8 mouse cellular contexts compared by ENCODE assay signal in genomic region chr12:111165146-111165812, GRCm38 (mm10). TPM values are rescaled to one million over a fixed set of nuclear protein-coding genes. Genes with fewer than 3 reads are reported as not detected.
DNase-seq lines count a peak whose midpoint lies in the region; ATAC-seq and TF ChIP-seq lines count a peak whose summit lies in the region.

No protein-coding gene starts in this region.

- TF ChIP-seq POLR2A in limb, embryonic 14.5 days (IDR thresholded peaks at IDR 0.05; ENCODE audit: borderline replicate concordance, extremely low read depth, insufficient read depth, insufficient read length), result no peak

- peak; percentile 3; the same call in 1 of the 2 replicates for ATAC-seq in hindbrain, embryonic 13.5 days (ENCODE audit: low FRiP score)
- ATAC-seq in limb, embryonic 14.5 days (ENCODE audit: low FRiP score, low read depth), result no peak
- ATAC-seq in midbrain, embryonic 13.5 days, result no peak; the same call in 1 of the 2 replicates
- ATAC-seq in stomach, embryonic 14.5 days (ENCODE audit: insufficient number of reproducible peaks, insufficient read depth, low FRiP score, low read depth), result peak; percentile 19; the same call in 1 of the 2 replicates

- H3K27me3 ChIP-seq in forebrain, embryonic 10.5 days (ENCODE audit: poor library complexity, severe bottlenecking), result no peaks in the 10 kb centered on the region
- no peaks in the 10 kb centered on the region for H3K27me3 ChIP-seq in hindbrain, embryonic 13.5 days
- H3K27me3 ChIP-seq in limb, embryonic 14.5 days (ENCODE audit: control insufficient read depth, insufficient read depth, low read length), result no peaks in the 10 kb centered on the region
- H3K27me3 ChIP-seq in midbrain, embryonic 13.5 days, result no peaks in the 10 kb centered on the region
- H3K27me3 ChIP-seq in stomach, embryonic 14.5 days (ENCODE audit: control insufficient read depth, insufficient read depth, low read length), result no peaks in the 10 kb centered on the region

- H3K36me3 ChIP-seq in forebrain, embryonic 10.5 days (replicated peaks), result peaks cover 7% of the 10 kb centered on the region
- H3K36me3 ChIP-seq in hindbrain, embryonic 13.5 days, result no peaks in the 10 kb centered on the region
- no peaks in the 10 kb centered on the region for H3K36me3 ChIP-seq in limb, embryonic 14.5 days (ENCODE audit: control insufficient read depth, insufficient read depth, low read length)
- H3K36me3 ChIP-seq in midbrain, embryonic 13.5 days, result no peaks in the 10 kb centered on the region
- H3K36me3 ChIP-seq in stomach, embryonic 14.5 days (ENCODE audit: control insufficient read depth, insufficient read depth, low read length), result no peaks in the 10 kb centered on the region

- H3K9ac ChIP-seq in hindbrain, embryonic 13.5 days, result peak overlapping the region; percentile 63; the same call in 1 of the 2 replicates
- peak overlapping the region; percentile 86; the same call in 1 of the 2 replicates for H3K9ac ChIP-seq in limb, embryonic 14.5 days (ENCODE audit: low read depth, low read length, severe bottlenecking)
- H3K9ac ChIP-seq in midbrain, embryonic 13.5 days (replicated peaks), result no peak overlapping the region; the same call in 1 of the 2 replicates
- no peak overlapping the region for H3K9ac ChIP-seq in stomach, embryonic 14.5 days (replicated peaks; ENCODE audit: low read depth, low read length)

- DNase-seq in adrenal gland, postnatal 25 days, result peak; percentile 43
- DNase-seq in adrenal gland, postnatal 4 days (ENCODE audit: low spot score in 2 of 2), result no peak
- DNase-seq in brain, adult 2 months (ENCODE audit: low read depth, low spot score), result peak; percentile 65
- peak; percentile 58 for DNase-seq in forebrain, embryonic 10.5 days (ENCODE audit: extremely low spot score, low spot score)
- no peak for DNase-seq in limb, embryonic 14.5 days (ENCODE audit: low spot score)

- H3K4me1 ChIP-seq in forebrain, embryonic 10.5 days, result peaks cover 69% of the 10 kb centered on the region
- peaks cover 73% of the 10 kb centered on the region for H3K4me1 ChIP-seq in hindbrain, embryonic 13.5 days (replicated peaks)
- H3K4me1 ChIP-seq in limb, embryonic 14.5 days (ENCODE audit: control insufficient read depth, insufficient read depth, low read length), result peaks cover 22% of the 10 kb centered on the region
- H3K4me1 ChIP-seq in midbrain, embryonic 13.5 days (replicated peaks), result peaks cover 62% of the 10 kb centered on the region
- peaks cover 32% of the 10 kb centered on the region for H3K4me1 ChIP-seq in stomach, embryonic 14.5 days (ENCODE audit: control insufficient read depth, insufficient read depth, low read length)

- WGBS in forebrain, embryonic 10.5 days, result 62% methylated on average over 10 of the region's 10 CpGs
- 65% methylated on average over 10 of the region's 10 CpGs for WGBS in hindbrain, embryonic 13.5 days
- WGBS in limb, embryonic 14.5 days, result 66% methylated on average over 10 of the region's 10 CpGs
- 66% methylated on average over 10 of the region's 10 CpGs for WGBS in midbrain, embryonic 13.5 days
- 63% methylated on average over 10 of the region's 10 CpGs for WGBS in stomach, embryonic 14.5 days

- no peaks in the 10 kb centered on the region for H3K9me3 ChIP-seq in forebrain, embryonic 10.5 days
- no peaks in the 10 kb centered on the region for H3K9me3 ChIP-seq in hindbrain, embryonic 13.5 days
- H3K9me3 ChIP-seq in limb, embryonic 14.5 days (ENCODE audit: control insufficient read depth, low read length), result no peaks in the 10 kb centered on the region
- H3K9me3 ChIP-seq in midbrain, embryonic 13.5 days, result no peaks in the 10 kb centered on the region
- H3K9me3 ChIP-seq in stomach, embryonic 14.5 days (ENCODE audit: control insufficient read depth, low read depth, low read length), result no peaks in the 10 kb centered on the region

- peak overlapping the region; percentile 85 for H3K4me2 ChIP-seq in hindbrain, embryonic 13.5 days
- 0 out of 2 replicates have a peak overlapping the region, but pooled peaks have one; percentile 61 for H3K4me2 ChIP-seq in limb, embryonic 14.5 days (replicated peaks; ENCODE audit: low read depth, low read length, severe bottlenecking)
- peak overlapping the region; percentile 63 for H3K4me2 ChIP-seq in midbrain, embryonic 13.5 days (replicated peaks)
- peak overlapping the region; percentile 86 for H3K4me2 ChIP-seq in stomach, embryonic 14.5 days (replicated peaks; ENCODE audit: low read depth, low read length)

- H3K4me3 ChIP-seq in forebrain, embryonic 10.5 days, result peak overlapping the region; percentile 88
- H3K4me3 ChIP-seq in hindbrain, embryonic 13.5 days, result peak overlapping the region; percentile 83
- 0 out of 2 replicates have a peak overlapping the region, but pooled peaks have one; percentile 79 for H3K4me3 ChIP-seq in limb, embryonic 14.5 days (replicated peaks; ENCODE audit: low read length)
- H3K4me3 ChIP-seq in midbrain, embryonic 13.5 days (replicated peaks), result peak overlapping the region; percentile 88
- no peak overlapping the region for H3K4me3 ChIP-seq in stomach, embryonic 14.5 days (ENCODE audit: low read depth, low read length)

- H3K27ac ChIP-seq in forebrain, embryonic 10.5 days, result peak overlapping the region; percentile 94
- peak overlapping the region; percentile 92 for H3K27ac ChIP-seq in hindbrain, embryonic 13.5 days
- H3K27ac ChIP-seq in limb, embryonic 14.5 days (replicated peaks; ENCODE audit: low read depth, low read length), result peak overlapping the region; percentile 82; the same call in 1 of the 2 replicates
- peak overlapping the region; percentile 89 for H3K27ac ChIP-seq in midbrain, embryonic 13.5 days
- H3K27ac ChIP-seq in stomach, embryonic 14.5 days (ENCODE audit: low read length), result peak overlapping the region; percentile 74; the same call in 1 of the 2 replicates

RNA-seq across cellular contexts. Expression of gene Traf3, which starts 0.9 kb away (rescaled TPM):
- 31.6 and 32.4 TPM in 2 replicates for total RNA-seq in adrenal gland, postnatal 25 days (2021)
- total RNA-seq in adrenal gland, postnatal 4 days (2021), result 10 to 100 TPM; 31.5 to 34.5 TPM
- polyA plus RNA-seq in forebrain, embryonic 10.5 days (2016; fragmentation: Nextera tagmentation; extraction: Ambion mirVana), result 13.1 and 16.9 TPM in 2 replicates
- 15.6 and 17.0 TPM in 2 replicates for polyA plus RNA-seq in hindbrain, embryonic 13.5 days (2015; fragmentation: Nextera tagmentation; extraction: Ambion mirVana)
- polyA plus RNA-seq in limb, embryonic 14.5 days (2012; rRNA removed), result 20.2 and 24.1 TPM in 2 replicates
- polyA plus RNA-seq in limb, embryonic 14.5 days (2014; fragmentation: Nextera tagmentation; extraction: Ambion mirVana), result 12.8 and 15.1 TPM in 2 replicates
- 15.7 and 19.7 TPM in 2 replicates for polyA plus RNA-seq in midbrain, embryonic 13.5 days (2015; fragmentation: Nextera tagmentation; extraction: Ambion mirVana)
- 11.4 and 13.0 TPM in 2 replicates for polyA plus RNA-seq in stomach, embryonic 14.5 days (2014; fragmentation: Nextera tagmentation; extraction: Ambion mirVana)

RNA-seq across cellular contexts. Expression of gene 4930595D18Rik, which starts 19.0 kb away (rescaled TPM):
- not detected in 2 replicates for total RNA-seq in adrenal gland, postnatal 25 days (2021)
- total RNA-seq in adrenal gland, postnatal 4 days (2021), result not detected
- not detected in 2 replicates for polyA plus RNA-seq in forebrain, embryonic 10.5 days (2016; fragmentation: Nextera tagmentation; extraction: Ambion mirVana)
- polyA plus RNA-seq in hindbrain, embryonic 13.5 days (2015; fragmentation: Nextera tagmentation; extraction: Ambion mirVana), result 0.21 TPM in 1 of 2 replicates, not detected in the other
- polyA plus RNA-seq in limb, embryonic 14.5 days (2012; rRNA removed), result 0.08 and 0.18 TPM in 2 replicates
- polyA plus RNA-seq in limb, embryonic 14.5 days (2014; fragmentation: Nextera tagmentation; extraction: Ambion mirVana), result not detected in 2 replicates
- polyA plus RNA-seq in midbrain, embryonic 13.5 days (2015; fragmentation: Nextera tagmentation; extraction: Ambion mirVana), result not detected in 2 replicates
- not detected in 2 replicates for polyA plus RNA-seq in stomach, embryonic 14.5 days (2014; fragmentation: Nextera tagmentation; extraction: Ambion mirVana)

Comparison
In these comparisons a context has a peak if more than half of its experiments do, and no peak if none do; other contexts are left out.
1. DNase-seq: peak in adrenal gland, postnatal 25 days (single experiment), brain, adult 2 months (single experiment) and forebrain, embryonic 10.5 days (single experiment); none in adrenal gland, postnatal 4 days (0 of 2) and limb, embryonic 14.5 days (single experiment).
2. ATAC-seq: peak in hindbrain, embryonic 13.5 days (single experiment) and stomach, embryonic 14.5 days (single experiment); none in limb, embryonic 14.5 days (single experiment) and midbrain, embryonic 13.5 days (single experiment).
3. H3K9ac ChIP-seq: peak in hindbrain, embryonic 13.5 days (single experiment) and limb, embryonic 14.5 days (single experiment); none in midbrain, embryonic 13.5 days (single experiment) and stomach, embryonic 14.5 days (single experiment).
4. Peak in every context shown above with its lines, with median percentiles within 50 percentile points of each other: H3K27ac ChIP-seq and H3K4me2 ChIP-seq.